Mouse (Mus musculus) hindbrain, embryonic 13.5 days (tissue): ENCODE results near the gene Sirpa. TPM values are rescaled to one million over a fixed set of nuclear protein-coding genes. Genes with fewer than 3 reads are reported as not detected.

Experiments
- ATAC-seq: fragments of 200-750 bp; cut with Nextera tagmentation; 2 replicates; pipeline ENCODE4 v1.8.0; 2017; ENCODE audit warnings: moderate TSS enrichment; ENCODE audit not compliant: low FRiP score
- H3K27ac ChIP-seq: fragments of 300-500 bp; sonication (generic); 2 replicates; pipeline ENCODE4 v1.5.1; 2015; ENCODE audit warnings: inconsistent platforms, mild to moderate bottlenecking, moderate library complexity
- H3K27me3 ChIP-seq: fragments of 300-500 bp; sonication (generic); 2 replicates; pipeline ENCODE4 v1.6.1; 2015; ENCODE audit warnings: mild to moderate bottlenecking, inconsistent platforms
- H3K36me3 ChIP-seq: fragments of 300-500 bp; sonication (generic); 2 replicates; pipeline ENCODE4 v1.6.1; 2015; ENCODE audit warnings: mild to moderate bottlenecking, inconsistent platforms
- H3K4me1 ChIP-seq: fragments of 300-500 bp; sonication (generic); replicated peaks from 2 replicates; pipeline ENCODE4 v1.6.1; 2015; ENCODE audit warnings: inconsistent platforms
- H3K4me2 ChIP-seq: fragments of 300-500 bp; sonication (generic); 2 replicates; pipeline ENCODE4 v1.6.1; 2015; ENCODE audit warnings: inconsistent platforms, mild to moderate bottlenecking, moderate library complexity
- H3K4me3 ChIP-seq: fragments of 300-500 bp; sonication (generic); 2 replicates; pipeline ENCODE4 v1.5.1; 2015; ENCODE audit warnings: mild to moderate bottlenecking, inconsistent platforms
- H3K9ac ChIP-seq: fragments of 300-500 bp; sonication (generic); 2 replicates; pipeline ENCODE4 v1.6.1; 2015; ENCODE audit warnings: mild to moderate bottlenecking, inconsistent platforms
- H3K9me3 ChIP-seq: fragments of 300-500 bp; sonication (generic); 2 replicates; pipeline ENCODE4 v1.6.1; 2016; ENCODE audit warnings: inconsistent platforms
- WGBS: fragments of 180-500 bp; shearing (Covaris S2); methylation state at CpG from one replicate; pipeline ENCODE4 v1.1.7; 2015; 5-methylcytosine and 5-hydroxymethylcytosine counted together
- polyA plus RNA-seq: library from polyadenylated mRNA; unstranded; fragments of >200 nt; fragmentation: Nextera tagmentation; extraction: Ambion mirVana; gene quantifications from 2 replicates; pipeline ENCODE4 v1.2.1, GENCODE M21; 2015

Sirpa gene
- polyA plus RNA-seq, 1 experiment from 2014 or later, result 20.8 TPM

- no peak for ATAC-seq
- H3K27me3 ChIP-seq, result peaks cover 4% of the 10 kb centered on the region; the same call in 1 of the 2 replicates
Measured at GRCm38 (mm10) chr2:129598094-129598493, 5.5 kb downstream of the Sirpa start.

GRCm38 (mm10) chr2:129599231-129600084 is 6.8 kb downstream of the Sirpa start:
- H3K4me2 ChIP-seq, result no peak overlapping the region
- peaks cover 24% of the 10 kb centered on the region for H3K4me1 ChIP-seq
- H3K9me3 ChIP-seq, result no peaks in the 10 kb centered on the region
- no peak overlapping the region for H3K9ac ChIP-seq
- H3K27me3 ChIP-seq, result peaks cover 3% of the 10 kb centered on the region; the same call in 1 of the 2 replicates
- no peak overlapping the region for H3K27ac ChIP-seq
- no peak overlapping the region for H3K4me3 ChIP-seq
- ATAC-seq, result no peak
- WGBS, result 53% methylated on average over 8 of the region's 8 CpGs
- no peaks in the 10 kb centered on the region for H3K36me3 ChIP-seq

More at GRCm38 (mm10) chr2:129598094-129598493, 5.5 kb downstream of the Sirpa start:
- peaks cover 27% of the 10 kb centered on the region for H3K4me1 ChIP-seq
- H3K4me3 ChIP-seq, result no peak overlapping the region
- no peaks in the 10 kb centered on the region for H3K36me3 ChIP-seq
- no peak overlapping the region for H3K4me2 ChIP-seq
- 76% methylated on average over 9 of the region's 9 CpGs for WGBS
- H3K27ac ChIP-seq, result no peak overlapping the region
- no peaks in the 10 kb centered on the region for H3K9me3 ChIP-seq
- H3K9ac ChIP-seq, result no peak overlapping the region

- Histone ChIP-seq H3K4me1 (peaks cover 17% of the 10 kb centered on the region), H3K27ac (no peak overlapping the region), H3K4me3 (no peak overlapping the region), H3K9me3 (no peaks in the 10 kb centered on the region), H3K36me3 (no peaks in the 10 kb centered on the region), H3K9ac (no peak overlapping the region), H3K4me2 (no peak overlapping the region), H3K27me3 (no peaks in the 10 kb centered on the region)
- WGBS, result 90% methylated on average over 1 of the region's 1 CpGs
- no peak for ATAC-seq
Measured at GRCm38 (mm10) chr2:129601059-129601650, 8.5 kb downstream of the Sirpa start.

- no peaks in the 10 kb centered on the region for H3K36me3 ChIP-seq
- no peak overlapping the region for H3K27ac ChIP-seq
- no peak overlapping the region for H3K4me2 ChIP-seq
- no peaks in the 10 kb centered on the region for H3K27me3 ChIP-seq
- peaks cover 22% of the 10 kb centered on the region for H3K4me1 ChIP-seq
- no peak overlapping the region for H3K4me3 ChIP-seq
- H3K9me3 ChIP-seq, result no peaks in the 10 kb centered on the region
- 83% methylated on average over 10 of the region's 10 CpGs for WGBS
- ATAC-seq, result no peak
- no peak overlapping the region for H3K9ac ChIP-seq
Measured at GRCm38 (mm10) chr2:129601894-129602663, 9.4 kb downstream of the Sirpa start.

- Histone ChIP-seq H3K9ac (no peak overlapping the region), H3K36me3 (no peaks in the 10 kb centered on the region), H3K4me1 (peaks cover 26% of the 10 kb centered on the region), H3K4me3 (no peak overlapping the region), H3K4me2 (no peak overlapping the region), H3K27ac (no peak overlapping the region), H3K9me3 (no peaks in the 10 kb centered on the region), H3K27me3 (no peaks in the 10 kb centered on the region)
- WGBS, result 94% methylated on average over 7 of the region's 7 CpGs
- no peak for ATAC-seq
Measured at GRCm38 (mm10) chr2:129602856-129603255, 10.2 kb downstream of the Sirpa start.

GRCm38 (mm10) chr2:129603536-129603935 is 10.9 kb downstream of the Sirpa start:
- Histone ChIP-seq H3K4me3 (no peak overlapping the region), H3K27me3 (no peaks in the 10 kb centered on the region), H3K9me3 (no peaks in the 10 kb centered on the region), H3K4me1 (peaks cover 26% of the 10 kb centered on the region), H3K4me2 (no peak overlapping the region), H3K9ac (no peak overlapping the region), H3K36me3 (no peaks in the 10 kb centered on the region; the same call in 1 of the 2 replicates), H3K27ac (no peak overlapping the region)
- 85% methylated on average over 1 of the region's 1 CpGs for WGBS
- peak; percentile 93 for ATAC-seq

GRCm38 (mm10) chr2:129604032-129604431 is 11.4 kb downstream of the Sirpa start:
- Histone ChIP-seq H3K9ac (no peak overlapping the region), H3K36me3 (peaks cover 3% of the 10 kb centered on the region), H3K4me2 (no peak overlapping the region), H3K27me3 (no peaks in the 10 kb centered on the region), H3K4me3 (no peak overlapping the region), H3K27ac (no peak overlapping the region), H3K4me1 (peaks cover 26% of the 10 kb centered on the region), H3K9me3 (no peaks in the 10 kb centered on the region)
- WGBS, result 10% methylated on average over 6 of the region's 6 CpGs
- ATAC-seq, result no peak

GRCm38 (mm10) chr2:129605816-129606215 is 13.2 kb downstream of the Sirpa start:
- ATAC-seq, result no peak
- H3K27me3 ChIP-seq, result no peaks in the 10 kb centered on the region
- no peak overlapping the region for H3K4me3 ChIP-seq
- H3K9me3 ChIP-seq, result no peaks in the 10 kb centered on the region
- 72% methylated on average over 3 of the region's 3 CpGs for WGBS
- no peak overlapping the region for H3K9ac ChIP-seq
- H3K36me3 ChIP-seq, result peaks cover 13% of the 10 kb centered on the region
- peaks cover 20% of the 10 kb centered on the region for H3K4me1 ChIP-seq
- no peak overlapping the region for H3K4me2 ChIP-seq
- H3K27ac ChIP-seq, result no peak overlapping the region

- H3K9me3 ChIP-seq, result no peaks in the 10 kb centered on the region
- H3K27me3 ChIP-seq, result no peaks in the 10 kb centered on the region
- 34% methylated on average over 8 of the region's 8 CpGs for WGBS
- ATAC-seq, result no peak
- H3K4me3 ChIP-seq, result no peak overlapping the region
- no peak overlapping the region for H3K4me2 ChIP-seq
- H3K36me3 ChIP-seq, result peaks cover 17% of the 10 kb centered on the region
- peaks cover 20% of the 10 kb centered on the region for H3K4me1 ChIP-seq
- no peak overlapping the region for H3K9ac ChIP-seq
- no peak overlapping the region for H3K27ac ChIP-seq
Measured at GRCm38 (mm10) chr2:129606269-129606668, 13.6 kb downstream of the Sirpa start.

- Histone ChIP-seq H3K9ac (no peak overlapping the region), H3K27ac (no peak overlapping the region), H3K4me3 (no peak overlapping the region), H3K36me3 (peaks cover 20% of the 10 kb centered on the region), H3K4me2 (no peak overlapping the region), H3K9me3 (no peaks in the 10 kb centered on the region), H3K4me1 (peaks cover 20% of the 10 kb centered on the region), H3K27me3 (no peaks in the 10 kb centered on the region)
- 69% methylated on average over 2 of the region's 2 CpGs for WGBS
- no peak for ATAC-seq
Measured at GRCm38 (mm10) chr2:129606899-129607298, 14.3 kb downstream of the Sirpa start.

GRCm38 (mm10) chr2:129613971-129614370 is 21.3 kb downstream of the Sirpa start:
- no peaks in the 10 kb centered on the region for H3K4me1 ChIP-seq
- no peak overlapping the region for H3K4me2 ChIP-seq
- H3K9ac ChIP-seq, result no peak overlapping the region
- no peak for ATAC-seq
- H3K9me3 ChIP-seq, result no peaks in the 10 kb centered on the region
- 89% methylated on average over 6 of the region's 6 CpGs for WGBS
- H3K4me3 ChIP-seq, result no peak overlapping the region
- H3K36me3 ChIP-seq, result peaks cover 30% of the 10 kb centered on the region
- H3K27me3 ChIP-seq, result no peaks in the 10 kb centered on the region
- no peak overlapping the region for H3K27ac ChIP-seq

GRCm38 (mm10) chr2:129614482-129615185 is 22.0 kb downstream of the Sirpa start:
- ATAC-seq, result no peak
- no peaks in the 10 kb centered on the region for H3K4me1 ChIP-seq
- 94% methylated on average over 10 of the region's 10 CpGs for WGBS
- H3K9me3 ChIP-seq, result no peaks in the 10 kb centered on the region
- H3K4me3 ChIP-seq, result no peak overlapping the region
- no peak overlapping the region for H3K27ac ChIP-seq
- H3K9ac ChIP-seq, result no peak overlapping the region
- no peaks in the 10 kb centered on the region for H3K27me3 ChIP-seq
- H3K36me3 ChIP-seq, result peaks cover 26% of the 10 kb centered on the region
- H3K4me2 ChIP-seq, result no peak overlapping the region
